Mouse (Mus musculus): Measurements from ENCODE around the gene Hist1h2aa. TPM values are rescaled to one million over a fixed set of nuclear protein-coding genes. Genes with fewer than 3 reads are reported as not detected.
A peak's percentile ranks its signal among the peaks of the same experiment; 100 is the strongest.

Gene Hist1h2aa
- polyA plus RNA-seq, 1 experiment = not detected

DNA sequence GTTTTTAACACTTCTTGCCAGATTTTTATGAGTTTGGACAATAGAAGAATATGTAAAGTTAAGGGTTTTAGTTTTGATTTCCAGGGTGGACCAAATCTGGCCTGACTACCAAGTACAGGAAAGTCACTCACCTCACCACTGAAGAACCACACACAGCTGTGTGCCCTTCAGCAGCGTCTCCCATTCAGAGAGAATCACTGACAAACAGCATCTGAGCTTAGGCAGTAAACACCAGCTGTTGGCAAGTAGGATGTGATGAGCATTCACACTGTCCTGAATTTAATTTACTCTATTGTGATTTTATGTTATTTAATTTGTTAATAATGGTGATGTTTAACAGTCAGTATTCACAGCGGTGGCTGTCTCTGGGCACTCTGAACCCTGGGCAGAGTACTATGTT lies 8.5 kb upstream of the Hist1h2aa start:
- H3K4me3 ChIP-seq = no peak overlapping the region
- no peak overlapping the region for H3K4me2 ChIP-seq (ENCODE audit: low read depth)
- TF ChIP-seq MYOD1 (IDR thresholded peaks at IDR 0.05; ENCODE audit: control insufficient read depth in 1 of 3, insufficient read length in 2 of 3, low read depth in 2 of 3) = no peak
- TF ChIP-seq USF1 (IDR thresholded peaks at IDR 0.05; ENCODE audit: low read depth) = no peak
- TF ChIP-seq POLR2AphosphoS2 (IDR thresholded peaks at IDR 0.05; ENCODE audit: insufficient read length, low read depth) = no peak
- TF ChIP-seq TCF3 (IDR thresholded peaks at IDR 0.05; ENCODE audit: insufficient read length, low read depth) = no peak
- TF ChIP-seq SRF (IDR thresholded peaks at IDR 0.05; ENCODE audit: control insufficient read depth, insufficient read length, low read depth) = no peak
- TF ChIP-seq REST (IDR thresholded peaks at IDR 0.05; ENCODE audit: insufficient read depth, insufficient read length) = no peak
- no peak for TF ChIP-seq E2F4 (IDR thresholded peaks at IDR 0.05; ENCODE audit: insufficient read depth)
- TF ChIP-seq MAX (IDR thresholded peaks at IDR 0.05; ENCODE audit: low read depth) = no peak
- TF ChIP-seq TCF12 (IDR thresholded peaks at IDR 0.05; ENCODE audit: insufficient read depth, poor library complexity, severe bottlenecking) = no peak
- no peak for TF ChIP-seq MYOG (IDR thresholded peaks at IDR 0.05; ENCODE audit: control insufficient read depth in 1 of 3, insufficient read depth in 1 of 3, insufficient read length in 2 of 3, low read depth in 2 of 3)
- TF ChIP-seq CEBPB (IDR thresholded peaks at IDR 0.05; ENCODE audit: insufficient read depth, poor library complexity, severe bottlenecking) = no peak
- TF ChIP-seq POLR2A (IDR thresholded peaks at IDR 0.05; ENCODE audit: insufficient read length, low read depth) = no peak

DNA sequence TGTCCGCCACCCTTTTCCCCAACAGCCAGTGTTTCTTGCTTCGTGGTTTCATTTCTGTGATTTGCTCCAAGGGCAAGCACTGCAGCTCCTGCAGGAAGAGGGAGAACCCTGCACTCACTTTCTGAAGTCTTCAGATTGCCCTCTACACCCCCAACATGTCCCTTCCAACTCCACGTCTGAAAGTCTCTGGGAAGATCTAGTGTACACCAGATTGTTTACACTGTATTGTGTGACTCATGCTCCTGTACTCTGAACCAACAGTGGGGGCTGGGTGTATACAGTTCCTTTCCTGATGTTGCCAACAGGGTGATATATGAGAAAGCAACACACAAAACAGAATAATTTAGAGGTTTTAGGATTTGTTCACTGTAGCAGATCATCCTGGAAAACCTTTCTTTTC lies 5.6 kb upstream of the Hist1h2aa start:
- H3K79me2 ChIP-seq (ENCODE audit: control insufficient read depth, insufficient read depth) = no peaks in the 10 kb centered on the region
- no peaks in the 10 kb centered on the region for H3K36me3 ChIP-seq (ENCODE audit: control insufficient read depth, insufficient read depth)
- H3K27me3 ChIP-seq (ENCODE audit: control insufficient read depth, insufficient read depth, insufficient read length) = peaks cover 4% of the 10 kb centered on the region
- H3K4me2 ChIP-seq (ENCODE audit: low read depth) = no peak overlapping the region
- no peak overlapping the region for H3ac ChIP-seq (ENCODE audit: control insufficient read depth, insufficient read length)
- no peak overlapping the region for H3K4me3 ChIP-seq
- TF ChIP-seq CEBPB (IDR thresholded peaks at IDR 0.05; ENCODE audit: insufficient read depth, poor library complexity, severe bottlenecking) (no peak), REST (IDR thresholded peaks at IDR 0.05; ENCODE audit: insufficient read depth, insufficient read length) (no peak)

More for the DNA sequence above, 8.5 kb upstream of the Hist1h2aa start:
- H3ac ChIP-seq (ENCODE audit: control insufficient read depth, insufficient read length) = no peak overlapping the region
- no peaks in the 10 kb centered on the region for H3K79me2 ChIP-seq (ENCODE audit: control insufficient read depth, insufficient read depth)
- H3K27me3 ChIP-seq (ENCODE audit: control insufficient read depth, insufficient read depth, insufficient read length) = peaks cover 4% of the 10 kb centered on the region
- no peaks in the 10 kb centered on the region for H3K36me3 ChIP-seq (ENCODE audit: control insufficient read depth, insufficient read depth)

DNA sequence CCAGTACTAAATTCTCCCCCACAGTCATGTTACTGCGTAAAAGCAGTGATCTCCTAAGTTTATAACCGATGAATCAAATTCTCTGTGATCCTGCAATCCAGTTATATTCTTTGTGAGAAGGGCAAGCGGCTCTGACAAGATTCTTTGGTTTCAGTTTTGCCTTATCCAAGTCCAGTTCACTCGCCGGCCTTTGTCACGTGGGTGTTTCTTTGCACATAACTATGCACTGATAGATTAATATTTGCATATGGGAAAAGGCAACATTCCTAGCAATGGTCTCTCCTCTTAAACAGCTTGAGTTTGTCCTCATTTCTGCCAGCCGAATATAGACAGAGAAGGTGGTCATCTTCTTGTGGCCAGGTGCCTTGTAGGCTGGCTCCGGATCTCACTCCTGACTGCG lies 3.8 kb upstream of the Hist1h2aa start:
- H3K27me3 ChIP-seq (ENCODE audit: control insufficient read depth, insufficient read depth, insufficient read length) = peaks cover 4% of the 10 kb centered on the region
- H3K36me3 ChIP-seq (ENCODE audit: control insufficient read depth, insufficient read depth) = no peaks in the 10 kb centered on the region
- H3K4me2 ChIP-seq (ENCODE audit: low read depth) = peak overlapping the region; percentile 15
- no peak overlapping the region for H3ac ChIP-seq (ENCODE audit: control insufficient read depth, insufficient read length)
- H3K79me2 ChIP-seq (ENCODE audit: control insufficient read depth, insufficient read depth) = no peaks in the 10 kb centered on the region
- H3K4me3 ChIP-seq = no peak overlapping the region
- TF ChIP-seq SRF (IDR thresholded peaks at IDR 0.05; ENCODE audit: control insufficient read depth, insufficient read length, low read depth) = no peak
- no peak for TF ChIP-seq POLR2AphosphoS2 (IDR thresholded peaks at IDR 0.05; ENCODE audit: insufficient read length, low read depth)
- TF ChIP-seq POLR2A (IDR thresholded peaks at IDR 0.05; ENCODE audit: insufficient read length, low read depth) = no peak
- TF ChIP-seq CEBPB (IDR thresholded peaks at IDR 0.05; ENCODE audit: insufficient read depth, poor library complexity, severe bottlenecking) = no peak
- no peak for TF ChIP-seq E2F4 (IDR thresholded peaks at IDR 0.05; ENCODE audit: insufficient read depth)
- TF ChIP-seq TCF3 (IDR thresholded peaks at IDR 0.05; ENCODE audit: insufficient read length, low read depth) = no peak
- no peak for TF ChIP-seq MAX (IDR thresholded peaks at IDR 0.05; ENCODE audit: low read depth)
- no peak for TF ChIP-seq MYOG (IDR thresholded peaks at IDR 0.05; ENCODE audit: control insufficient read depth in 1 of 3, insufficient read depth in 1 of 3, insufficient read length in 2 of 3, low read depth in 2 of 3)
- TF ChIP-seq TCF12 (IDR thresholded peaks at IDR 0.05; ENCODE audit: insufficient read depth, poor library complexity, severe bottlenecking) = no peak

GRCm38 (mm10) chr13:23930904-23931303 lies 3.4 kb upstream of the Hist1h2aa start:
- Histone ChIP-seq H3K4me3 (no peak overlapping the region), H3ac (ENCODE audit: control insufficient read depth, insufficient read length) (no peak overlapping the region)

GRCm38 (mm10) chr13:23933421-23934210 lies 646 bp upstream of the Hist1h2aa start, which contains the start of gene Hist1h2ba:
Gene Hist1h2ba (minus strand): TSS chr13:23934156.
- no peaks in the 10 kb centered on the region for H3K27me3 ChIP-seq (ENCODE audit: control insufficient read depth, insufficient read depth, insufficient read length)
- no peak for TF ChIP-seq E2F4 (IDR thresholded peaks at IDR 0.05; ENCODE audit: insufficient read depth)
- TF ChIP-seq TCF3 (IDR thresholded peaks at IDR 0.05; ENCODE audit: insufficient read length, low read depth) = no peak
- no peak for TF ChIP-seq CEBPB (IDR thresholded peaks at IDR 0.05; ENCODE audit: insufficient read depth, poor library complexity, severe bottlenecking)
- no peak for TF ChIP-seq TCF12 (IDR thresholded peaks at IDR 0.05; ENCODE audit: insufficient read depth, poor library complexity, severe bottlenecking)
- TF ChIP-seq SRF (IDR thresholded peaks at IDR 0.05; ENCODE audit: control insufficient read depth, insufficient read length, low read depth) = no peak
- TF ChIP-seq MYOG (IDR thresholded peaks at IDR 0.05; ENCODE audit: control insufficient read depth in 1 of 3, insufficient read depth in 1 of 3, insufficient read length in 2 of 3, low read depth in 2 of 3) = no peak
- no peak for TF ChIP-seq USF1 (IDR thresholded peaks at IDR 0.05; ENCODE audit: low read depth)
- TF ChIP-seq POLR2AphosphoS2 (IDR thresholded peaks at IDR 0.05; ENCODE audit: insufficient read length, low read depth) = no peak
- no peak for TF ChIP-seq REST (IDR thresholded peaks at IDR 0.05; ENCODE audit: insufficient read depth, insufficient read length)
- no peak for TF ChIP-seq POLR2A (IDR thresholded peaks at IDR 0.05; ENCODE audit: insufficient read length, low read depth)
- no peak for TF ChIP-seq MAX (IDR thresholded peaks at IDR 0.05; ENCODE audit: low read depth)
- TF ChIP-seq MYOD1 (IDR thresholded peaks at IDR 0.05; ENCODE audit: control insufficient read depth in 1 of 3, insufficient read length in 2 of 3, low read depth in 2 of 3) = no peak

More at GRCm38 (mm10) chr13:23930904-23931303, 3.4 kb upstream of the Hist1h2aa start:
- Histone ChIP-seq H3K27me3 (ENCODE audit: control insufficient read depth, insufficient read depth, insufficient read length) (peaks cover 4% of the 10 kb centered on the region), H3K79me2 (ENCODE audit: control insufficient read depth, insufficient read depth) (no peaks in the 10 kb centered on the region), H3K4me2 (ENCODE audit: low read depth) (no peak overlapping the region), H3K36me3 (ENCODE audit: control insufficient read depth, insufficient read depth) (no peaks in the 10 kb centered on the region)
- no peak for TF ChIP-seq POLR2AphosphoS2 (IDR thresholded peaks at IDR 0.05; ENCODE audit: insufficient read length, low read depth)
- no peak for TF ChIP-seq REST (IDR thresholded peaks at IDR 0.05; ENCODE audit: insufficient read depth, insufficient read length)
- TF ChIP-seq MAX (IDR thresholded peaks at IDR 0.05; ENCODE audit: low read depth) = no peak
- no peak for TF ChIP-seq TCF12 (IDR thresholded peaks at IDR 0.05; ENCODE audit: insufficient read depth, poor library complexity, severe bottlenecking)
- TF ChIP-seq SRF (IDR thresholded peaks at IDR 0.05; ENCODE audit: control insufficient read depth, insufficient read length, low read depth) = no peak
- no peak for TF ChIP-seq POLR2A (IDR thresholded peaks at IDR 0.05; ENCODE audit: insufficient read length, low read depth)
- TF ChIP-seq MYOD1 (IDR thresholded peaks at IDR 0.05; ENCODE audit: control insufficient read depth in 1 of 3, insufficient read length in 2 of 3, low read depth in 2 of 3) = no peak
- no peak for TF ChIP-seq E2F4 (IDR thresholded peaks at IDR 0.05; ENCODE audit: insufficient read depth)
- TF ChIP-seq TCF3 (IDR thresholded peaks at IDR 0.05; ENCODE audit: insufficient read length, low read depth) = no peak
- no peak for TF ChIP-seq CEBPB (IDR thresholded peaks at IDR 0.05; ENCODE audit: insufficient read depth, poor library complexity, severe bottlenecking)
- TF ChIP-seq USF1 (IDR thresholded peaks at IDR 0.05; ENCODE audit: low read depth) = no peak

More at GRCm38 (mm10) chr13:23933421-23934210, 646 bp upstream of the Hist1h2aa start, which contains the start of gene Hist1h2ba:
- Histone ChIP-seq H3ac (ENCODE audit: control insufficient read depth, insufficient read length) (no peak within 1 kb of the TSS), H3K36me3 (ENCODE audit: control insufficient read depth, insufficient read depth) (no peaks in the 10 kb centered on the region), H3K4me2 (ENCODE audit: low read depth) (no peak within 1 kb of the TSS), H3K4me3 (no peak within 1 kb of the TSS), H3K79me2 (ENCODE audit: control insufficient read depth, insufficient read depth) (no peaks in the 10 kb centered on the region)
